ENCODE assay signal across 8 mouse cellular contexts in the genomic region with DNA sequence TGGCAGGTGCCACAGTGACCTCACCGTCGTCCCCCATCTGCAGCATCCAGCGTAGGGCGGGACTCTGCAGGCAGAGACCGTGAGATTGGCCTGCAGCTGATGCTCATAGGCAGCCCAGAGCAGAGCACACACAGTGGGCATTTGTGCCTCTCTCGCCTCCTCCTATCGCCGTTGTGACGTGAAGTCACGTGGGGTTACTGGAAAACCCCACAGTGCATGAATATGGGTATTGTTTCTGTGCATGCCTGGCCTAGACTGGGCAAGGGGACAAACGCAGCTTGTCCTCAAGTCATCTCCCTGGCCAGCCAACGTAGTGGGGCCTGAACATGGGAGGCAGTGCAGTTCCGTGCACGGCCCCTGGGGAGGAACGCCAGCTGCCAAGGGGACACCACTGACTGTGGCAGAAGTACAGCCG. TPM values are rescaled to one million over a fixed set of nuclear protein-coding genes. Genes with fewer than 3 reads are reported as not detected.
DNase-seq lines count a peak whose midpoint lies in the region; ATAC-seq and TF ChIP-seq lines count a peak whose summit lies in the region.

No protein-coding gene starts in this region.

- intact Hi-C loops in heart, postnatal 25 days (cut with DNase I): no loop called here

- no peak overlapping the region for H3K9ac ChIP-seq in forebrain, postnatal 0 days
- H3K9ac ChIP-seq in liver, postnatal 0 days (replicated peaks): no peak overlapping the region

- no peak for TF ChIP-seq EP300 in liver, postnatal 0 days (IDR thresholded peaks at IDR 0.05; ENCODE audit: low read depth)

- H3K36me3 ChIP-seq in forebrain, postnatal 0 days (ENCODE audit: insufficient read depth): no peaks in the 10 kb centered on the region
- peaks cover 42% of the 10 kb centered on the region for H3K36me3 ChIP-seq in liver, postnatal 0 days (replicated peaks; ENCODE audit: insufficient read depth, low read length)
- H3K36me3 ChIP-seq in small intestine, adult 2 months (ENCODE audit: control insufficient read depth, insufficient read depth, low read length): peaks cover 10% of the 10 kb centered on the region

- no peak overlapping the region for H3K4me2 ChIP-seq in forebrain, postnatal 0 days (ENCODE audit: low read depth)
- H3K4me2 ChIP-seq in liver, postnatal 0 days (ENCODE audit: low read depth, low read length): no peak overlapping the region

- H3K9me3 ChIP-seq in forebrain, postnatal 0 days (ENCODE audit: low read length): no peaks in the 10 kb centered on the region
- no peaks in the 10 kb centered on the region for H3K9me3 ChIP-seq in liver, postnatal 0 days (ENCODE audit: low read length)

- H3K27me3 ChIP-seq in forebrain, postnatal 0 days (ENCODE audit: insufficient read depth, low read length): no peaks in the 10 kb centered on the region
- no peaks in the 10 kb centered on the region for H3K27me3 ChIP-seq in liver, postnatal 0 days (ENCODE audit: insufficient read depth, low read length)
- no peaks in the 10 kb centered on the region for H3K27me3 ChIP-seq in small intestine, adult 2 months (ENCODE audit: control insufficient read depth, insufficient read depth, low read length)

- peak; percentile 32 to 35 for DNase-seq in heart, adult 18-20 months
- DNase-seq in heart, postnatal 25 days (ENCODE audit: low spot score): no peak
- DNase-seq in brain, embryonic 14.5 days (ENCODE audit: low read depth): peak; percentile 77
- DNase-seq in forebrain, postnatal 0 days: peak; percentile 70
- DNase-seq in induced T-regulatory cell, adult 2 months (ENCODE audit: low read depth): peak; percentile 65
- peak; percentile 44 for DNase-seq in liver, postnatal 0 days
- no peak for DNase-seq in thymus, postnatal 36 days

- H3K27ac ChIP-seq in forebrain, postnatal 0 days (ENCODE audit: low read depth, low read length): 0 out of 2 replicates have a peak overlapping the region, but pooled peaks have one; percentile 46
- H3K27ac ChIP-seq in liver, postnatal 0 days (ENCODE audit: low read depth): no peak overlapping the region
- peak overlapping the region; percentile 20; the same call in 1 of the 2 replicates for H3K27ac ChIP-seq in small intestine, adult 2 months (ENCODE audit: insufficient read depth, low read depth, low read length)

- TF ChIP-seq POLR2A in brain, embryonic 14.5 days (IDR thresholded peaks at IDR 0.05; ENCODE audit: borderline replicate concordance, extremely low read depth, insufficient read depth, insufficient read length, poor library complexity, severe bottlenecking): no peak
- TF ChIP-seq POLR2A in small intestine, adult 2 months (IDR thresholded peaks at IDR 0.05; ENCODE audit: low read depth, low read length): no peak

- no peak overlapping the region for H3K4me3 ChIP-seq in forebrain, postnatal 0 days (ENCODE audit: low read depth, low read length)
- no peak overlapping the region for H3K4me3 ChIP-seq in liver, postnatal 0 days (ENCODE audit: low read depth, low read length)
- no peak overlapping the region for H3K4me3 ChIP-seq in small intestine, adult 2 months (ENCODE audit: low read depth, low read length)

- H3K4me1 ChIP-seq in forebrain, postnatal 0 days (ENCODE audit: insufficient read depth): peaks cover 8% of the 10 kb centered on the region; the same call in 1 of the 2 replicates
- H3K4me1 ChIP-seq in liver, postnatal 0 days (ENCODE audit: insufficient read depth): peaks cover 9% of the 10 kb centered on the region
- H3K4me1 ChIP-seq in small intestine, adult 2 months (ENCODE audit: control insufficient read depth, insufficient read depth, insufficient read length, low read length): no peaks in the 10 kb centered on the region; the same call in 1 of the 2 replicates

- TF ChIP-seq CTCF in brain, embryonic 14.5 days (IDR thresholded peaks at IDR 0.05; ENCODE audit: borderline replicate concordance, extremely low read depth, insufficient read depth, insufficient read length): peak; percentile 29; the same call in 1 of the 2 replicates
- peak; percentile 52 for TF ChIP-seq CTCF in forebrain, postnatal 0 days (IDR thresholded peaks at IDR 0.05; ENCODE audit: low read depth)
- TF ChIP-seq CTCF in liver, postnatal 0 days (IDR thresholded peaks at IDR 0.05; ENCODE audit: low read depth): peak; percentile 36
- no peak for TF ChIP-seq CTCF in small intestine, adult 2 months (IDR thresholded peaks at IDR 0.05; ENCODE audit: extremely low read depth, insufficient read length, insufficient replicate concordance, low read depth, low read length)

- 52% methylated on average over 16 of the region's 16 CpGs for WGBS in forebrain, postnatal 0 days
- WGBS in liver, postnatal 0 days (ENCODE audit: insufficient replicate concordance): 69% methylated on average over 16 of the region's 16 CpGs
- WGBS in small intestine, adult 2 months: 86% methylated on average over 16 of the region's 16 CpGs

- ATAC-seq in forebrain, postnatal 0 days: peak; percentile 95
- peak; percentile 57 for ATAC-seq in liver, postnatal 0 days

RNA-seq across cellular contexts. Expression of a gene that starts 27.3 kb away (rescaled TPM):
- 10 to 100 TPM; 49.9 to 50.4 TPM for total RNA-seq in heart, adult 18-20 months (2021)
- 10 to 100 TPM; 57.5 to 63.4 TPM for total RNA-seq in heart, postnatal 25 days (2021)
- 47.3 and 57.2 TPM in 2 replicates for polyA plus RNA-seq in brain, embryonic 14.5 days (2012; rRNA removed)
- total RNA-seq in forebrain, postnatal 0 days (2014; rRNA removed): 41.2 and 57.4 TPM in 2 replicates
- polyA plus RNA-seq in forebrain, postnatal 0 days (2015; fragmentation: Nextera tagmentation; extraction: Ambion mirVana): 125 and 140 TPM in 2 replicates
- 243 and 249 TPM in 2 replicates for polyA plus RNA-seq in liver, postnatal 0 days (2015; fragmentation: Nextera tagmentation; extraction: Ambion mirVana)
- polyA plus RNA-seq in small intestine, adult 2 months (2012; rRNA removed): 46.5 and 53.3 TPM in 2 replicates

Comparison
In these comparisons a context has a peak if more than half of its experiments do, and no peak if none do; other contexts are left out.
1. DNase-seq: peak in heart, adult 18-20 months (2 of 2), brain, embryonic 14.5 days (single experiment), forebrain, postnatal 0 days (single experiment), induced T-regulatory cell, adult 2 months (single experiment) and liver, postnatal 0 days (single experiment); none in heart, postnatal 25 days (single experiment) and thymus, postnatal 36 days (0 of 2).